Mouse (Mus musculus) left cerebral cortex, adult 2 months (tissue): Measurements from ENCODE around the gene Glb1l2. TPM values are rescaled to one million over a fixed set of nuclear protein-coding genes. Genes with fewer than 3 reads are reported as not detected.
A peak's percentile ranks its signal among the peaks of the same experiment; 100 is the strongest.

ENCODE experiments used
- DNase-seq, 2 experiments: peaks; one replicate each; pipeline ENCODE4 v3.0.0; 2021 to 2022; ENCODE audit warnings: low spot score in 2 of 2, mixed read lengths in 1 of 2; ENCODE audit errors: extremely low spot score in 1 of 2
- H3K27ac ChIP-seq: fragments of 200-600 bp; 2 replicates; pipeline ENCODE4 v1.8.1; 2022
- H3K4me3 ChIP-seq: fragments of 200-600 bp; 2 replicates; pipeline ENCODE4 v1.8.1; 2022
- CTCF ChIP-seq: fragments of 200-600 bp; IDR thresholded peaks from 2 replicates; pipeline ENCODE4 v1.8.1; 2022; ENCODE audit warnings: antibody characterized with exemption, mild to moderate bottlenecking, moderate library complexity
- intact Hi-C: fragments of 180-260 bp; cut with DNase I; formaldehyde crosslinking; loops from one replicate; pipeline ENCODE4 v1.15.1; 2025
- total RNA-seq, 2 experiments: library from RNA; stranded (reverse); gene quantifications; 2 replicates each; pipeline ENCODE4 v1.2.3; 2021

Glb1l2 gene
- total RNA-seq, 2 experiments from 2014 or later = 0.23 TPM; not detected in 1

- no peak for DNase-seq
- H3K27ac ChIP-seq = no peak overlapping the region
- no peak for TF ChIP-seq CTCF
- no peak overlapping the region for H3K4me3 ChIP-seq
- intact Hi-C loops = loop anchor here (1.0 to 5.0 kb wide), 5 partner anchors 653 to 1119 kb away; no protein-coding TSS in a partner anchor
These were observed 30.6 kb downstream of the Glb1l2 start for GRCm38 (mm10) chr9:26775700-26776099.

GRCm38 (mm10) chr9:26768181-26768580 is 38.1 kb downstream of the Glb1l2 start:
- TF ChIP-seq CTCF = no peak
- no peak overlapping the region for H3K27ac ChIP-seq
- intact Hi-C loops = loop anchor here (10.0 kb wide), 1 partner anchor 353 kb away; no protein-coding TSS in a partner anchor
- H3K4me3 ChIP-seq = no peak overlapping the region
- no peak for DNase-seq

- H3K27ac ChIP-seq = peak overlapping the region; percentile 16; the same call in 1 of the 2 replicates
- no peak overlapping the region for H3K4me3 ChIP-seq
- TF ChIP-seq CTCF = no peak
- no peak for DNase-seq
- intact Hi-C loops = loop anchor here (10.0 kb wide), 1 partner anchor 348 kb away; no protein-coding TSS in a partner anchor
These were observed 43.8 kb downstream of the Glb1l2 start for GRCm38 (mm10) chr9:26762477-26762876.

- no peak overlapping the region for H3K27ac ChIP-seq
- no peak overlapping the region for H3K4me3 ChIP-seq
- no peak for TF ChIP-seq CTCF
- DNase-seq = no peak
- intact Hi-C loops = loop anchor here (2.0 to 10.0 kb wide), 2 partner anchors 346 to 864 kb away; no protein-coding TSS in a partner anchor
These were observed 45.7 kb downstream of the Glb1l2 start for GRCm38 (mm10) chr9:26760576-26760975.

- peak; percentile 70 to 72 for DNase-seq
- intact Hi-C loops = loop anchor here (2.0 to 10.0 kb wide), 2 partner anchors 345 to 863 kb away; no protein-coding TSS in a partner anchor
- peak overlapping the region; percentile 53; the same call in 1 of the 2 replicates for H3K27ac ChIP-seq
These were observed 46.2 kb downstream of the Glb1l2 start for GRCm38 (mm10) chr9:26760081-26760480.

GRCm38 (mm10) chr9:26748893-26749292 is 57.4 kb downstream of the Glb1l2 start:
- no peak; the same call in 1 of the 2 replicates for TF ChIP-seq CTCF
- no peak overlapping the region for H3K4me3 ChIP-seq
- intact Hi-C loops = loop anchor here (10.0 kb wide), 1 partner anchor 484 kb away; no protein-coding TSS in a partner anchor
- H3K27ac ChIP-seq = no peak overlapping the region
- no peak for DNase-seq

More at GRCm38 (mm10) chr9:26760081-26760480, 46.2 kb downstream of the Glb1l2 start:
- peak; percentile 75 for TF ChIP-seq CTCF
- no peak overlapping the region for H3K4me3 ChIP-seq

GRCm38 (mm10) chr9:26747121-26747520 is 59.1 kb downstream of the Glb1l2 start:
- TF ChIP-seq CTCF = no peak
- H3K27ac ChIP-seq = no peak overlapping the region
- no peak for DNase-seq
- intact Hi-C loops = loop anchor here (10.0 kb wide), 1 partner anchor 482 kb away; no protein-coding TSS in a partner anchor
- no peak overlapping the region for H3K4me3 ChIP-seq

- DNase-seq = peak; percentile 35 to 66
- intact Hi-C loops = loop anchor here (10.0 kb wide), 1 partner anchor 478 kb away; no protein-coding TSS in a partner anchor
- TF ChIP-seq CTCF = no peak
- H3K4me3 ChIP-seq = no peak overlapping the region
- H3K27ac ChIP-seq = peak overlapping the region; percentile 58
These were observed 63.5 kb downstream of the Glb1l2 start for GRCm38 (mm10) chr9:26742817-26743216.

GRCm38 (mm10) chr9:26737116-26737515 is 69.2 kb downstream of the Glb1l2 start:
- no peak for TF ChIP-seq CTCF
- DNase-seq = no peak
- intact Hi-C loops = loop anchor here (10.0 kb wide), 1 partner anchor 342 kb away; no protein-coding TSS in a partner anchor
- Histone ChIP-seq H3K4me3 (peak overlapping the region; percentile 46; the same call in 1 of the 2 replicates), H3K27ac (peak overlapping the region; percentile 2; the same call in 1 of the 2 replicates)

- intact Hi-C loops = loop anchor here (2.0 to 10.0 kb wide), 3 partner anchors 99 to 339 kb away; no protein-coding TSS in a partner anchor
- DNase-seq = peak; percentile 44 to 50
- peak overlapping the region; percentile 96 for H3K27ac ChIP-seq
- TF ChIP-seq CTCF = no peak
- H3K4me3 ChIP-seq = peak overlapping the region; percentile 78
These were observed 72.3 kb downstream of the Glb1l2 start for GRCm38 (mm10) chr9:26733986-26734385.

GRCm38 (mm10) chr9:26733206-26733891 is 72.9 kb downstream of the Glb1l2 start, which contains the start of gene B3gat1:
TSS of gene B3gat1 (plus strand) at chr9:26733728.
- H3K27ac ChIP-seq = peak within 1 kb of the TSS; percentile 96
- peak; percentile 63 to 68 for DNase-seq
- no peak for TF ChIP-seq CTCF
- intact Hi-C loops = loop anchor here (5.0 to 10.0 kb wide), 2 partner anchors 186 to 339 kb away; no protein-coding TSS in a partner anchor
- peak within 1 kb of the TSS; percentile 78 for H3K4me3 ChIP-seq

- intact Hi-C loops = no loop called here
- H3K4me3 ChIP-seq = no peak overlapping the region
- no peak for TF ChIP-seq CTCF
- DNase-seq = no peak
- H3K27ac ChIP-seq = no peak overlapping the region
These were observed 77.7 kb downstream of the Glb1l2 start for GRCm38 (mm10) chr9:26728556-26728955.
